Mouse (Mus musculus) kidney, postnatal 36 days (tissue): ENCODE results near the gene Fkbpl.

ENCODE experiments used
- DNase-seq, 2 experiments: peaks; one replicate each; pipeline ENCODE4 v3.0.0; 2021 to 2022; ENCODE audit warnings: mixed read lengths in 2 of 2

Fkbpl gene

DNA sequence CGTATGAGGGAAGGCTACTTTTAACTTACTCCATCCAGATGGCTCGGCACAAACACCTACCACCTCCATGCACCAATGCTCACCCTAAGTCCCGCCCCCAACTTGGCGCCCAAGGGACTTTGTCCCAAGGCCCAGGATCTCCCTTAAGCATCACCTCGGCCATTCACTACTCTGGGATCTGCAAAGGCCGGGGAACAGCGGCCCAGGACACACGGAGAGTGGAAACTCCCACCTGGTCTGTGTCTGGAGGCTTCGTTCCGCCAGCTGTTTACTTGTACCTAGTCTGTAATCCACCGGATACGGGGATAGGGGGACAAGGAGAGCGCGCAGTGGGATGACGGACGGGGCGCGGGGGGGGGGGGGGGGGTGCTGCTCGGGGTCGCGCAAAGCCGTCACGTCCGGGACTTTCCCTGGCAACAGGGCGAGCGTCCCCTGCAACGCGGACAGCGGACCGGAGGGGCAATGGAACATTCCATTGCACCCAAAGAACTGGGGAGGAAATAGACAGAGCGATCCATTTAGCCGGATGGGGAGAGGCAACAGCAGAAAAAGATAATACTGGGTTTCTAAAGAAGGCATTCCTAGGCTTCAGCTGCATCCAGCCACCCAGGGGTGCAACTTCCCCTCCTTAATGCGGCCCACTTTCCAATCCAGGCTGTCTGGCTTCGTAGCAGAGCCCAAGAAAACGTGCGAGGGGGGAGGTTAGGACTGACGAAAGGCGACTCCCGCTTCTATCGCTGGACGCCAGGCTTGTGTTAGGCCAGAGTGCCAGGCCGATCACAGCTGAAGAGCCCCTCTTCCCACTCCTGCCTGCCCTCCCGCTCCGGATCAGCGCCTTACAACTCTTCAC, 17.2 kb upstream of the Fkbpl start:
- DNase-seq, result peak; percentile 94 to 95

DNA sequence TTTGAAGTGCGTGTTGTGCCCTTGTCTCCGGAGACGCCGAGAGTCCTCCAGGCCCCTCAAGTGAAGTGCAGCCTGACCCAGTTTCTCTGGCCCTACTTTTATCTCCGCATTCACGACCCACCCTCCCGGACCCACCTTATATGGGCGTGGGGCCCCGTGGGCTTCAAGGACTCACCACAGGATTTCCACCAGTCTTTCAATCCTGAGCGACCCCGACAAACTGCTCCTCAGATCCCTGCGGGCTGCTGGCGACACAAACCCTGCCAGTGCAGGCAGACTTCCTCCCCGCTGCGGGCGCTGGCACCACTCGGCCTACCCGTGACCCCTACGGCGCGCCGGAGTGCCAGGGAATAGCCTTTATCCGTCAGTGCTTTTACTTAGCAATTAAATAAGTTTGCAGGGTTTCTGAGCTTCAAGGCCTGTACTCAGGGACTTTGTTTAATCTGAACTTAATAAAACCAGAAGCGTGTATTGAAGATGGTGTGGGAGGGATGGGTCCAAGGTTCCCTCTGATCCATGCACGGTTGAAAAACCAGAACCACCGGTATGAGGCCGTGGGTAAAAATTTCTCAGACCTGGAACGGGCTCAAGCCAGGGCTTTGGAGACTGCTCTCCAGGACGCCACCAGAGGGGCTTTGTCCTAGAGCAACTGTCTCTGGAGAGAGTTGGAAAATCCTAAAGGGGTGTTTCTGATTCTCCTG, 16.5 kb upstream of the Fkbpl start, which contains the start of gene Ppt2:
TSS of gene Ppt2 (minus strand) at position 568 of the 701 bp plus-strand sequence.
- DNase-seq, result peak; percentile 73 to 78

- no peak for DNase-seq
Measured at GRCm38 (mm10) chr17:34628644-34628967, 16.0 kb upstream of the Fkbpl start.

DNA sequence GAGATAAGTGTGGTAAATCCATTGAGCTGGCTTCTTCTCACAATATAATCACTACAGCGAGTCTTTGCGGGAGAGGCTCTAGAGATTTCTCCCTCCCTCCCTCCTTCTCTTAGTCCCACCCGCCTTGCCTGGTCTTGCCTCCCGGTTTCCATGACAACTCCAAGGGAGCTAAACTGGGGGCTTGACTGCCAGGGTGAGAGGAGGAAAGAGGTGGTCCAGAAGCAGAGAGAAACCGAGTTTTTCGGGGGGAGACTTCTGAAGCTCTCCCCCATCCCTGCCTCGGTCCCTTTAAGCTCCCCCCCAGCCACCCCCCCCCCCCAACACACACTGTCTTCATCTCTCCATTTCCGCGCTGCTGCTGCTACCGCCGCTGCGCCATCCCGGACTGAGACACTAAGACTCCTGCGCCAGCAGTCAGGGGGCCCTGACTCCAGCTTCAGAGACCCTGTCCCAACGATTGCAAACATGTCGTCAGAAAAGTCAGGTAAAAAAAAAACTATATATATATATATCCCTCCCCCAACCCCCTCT, 15.3 kb upstream of the Fkbpl start, which contains the start of gene Prrt1:
TSS of gene Prrt1 (plus strand) at position 313 of the 531 bp plus-strand sequence.
- DNase-seq, result no peak

DNA sequence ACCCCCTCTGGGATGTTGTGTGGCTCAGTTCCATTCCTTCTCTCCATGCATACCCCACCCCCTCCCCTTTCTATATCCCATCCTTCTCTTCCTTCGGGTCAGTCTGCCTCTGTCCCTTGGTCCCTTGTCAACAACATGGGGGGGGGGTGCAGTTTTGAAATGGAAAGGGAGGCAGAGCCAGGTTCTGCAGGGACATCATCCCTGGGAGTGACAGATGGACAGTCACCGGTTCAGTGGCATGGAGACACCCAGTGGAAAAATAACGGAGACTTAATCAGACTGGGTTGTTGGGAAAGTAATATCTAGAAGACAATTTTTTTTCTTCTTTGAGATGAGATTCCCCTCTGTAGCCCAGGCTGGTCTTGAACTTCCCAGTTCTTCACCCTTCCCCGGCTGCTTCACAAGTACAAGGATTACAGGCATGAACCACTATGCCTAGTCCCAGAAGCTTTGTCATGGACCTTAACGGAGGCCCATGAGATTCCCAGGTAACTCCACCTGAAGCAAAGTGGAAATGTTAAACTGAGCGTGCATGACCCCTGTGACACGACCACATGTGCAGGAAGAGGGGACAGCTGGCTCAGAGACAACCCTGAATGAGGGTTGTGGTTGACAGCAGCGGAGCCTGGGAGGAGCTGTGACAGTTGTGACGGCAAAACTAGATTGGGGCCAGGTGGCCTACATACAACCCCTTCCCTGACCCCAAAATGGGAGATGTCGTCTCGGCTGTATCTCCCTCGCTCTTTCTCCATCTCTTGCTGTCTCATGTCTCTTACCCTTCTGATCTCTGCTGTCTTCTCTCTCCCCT, 14.6 kb upstream of the Fkbpl start:
- no peak for DNase-seq

GRCm38 (mm10) chr17:34630761-34631301, 13.7 kb upstream of the Fkbpl start:
- DNase-seq, result no peak

DNA sequence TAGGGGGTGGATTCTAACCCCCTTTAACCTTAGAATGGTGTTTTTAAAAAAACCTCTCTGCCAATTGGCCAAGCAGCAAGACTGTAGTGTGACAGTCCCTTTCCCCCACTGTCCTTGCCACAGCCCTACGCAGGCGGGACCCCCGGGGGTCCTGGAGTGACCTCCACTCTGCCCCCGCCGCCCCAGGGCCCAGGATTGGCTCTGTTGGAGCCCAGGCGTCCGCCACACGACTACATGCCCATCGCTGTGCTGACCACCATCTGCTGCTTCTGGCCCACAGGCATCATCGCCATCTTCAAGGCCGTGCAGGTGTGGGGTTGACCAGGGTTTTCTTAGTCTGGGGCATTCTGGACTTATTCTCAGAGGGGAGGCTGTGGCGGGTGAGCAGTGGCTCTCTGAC, 12.9 kb upstream of the Fkbpl start:
- DNase-seq, result no peak

- peak; percentile 88 to 90 for DNase-seq
Measured at GRCm38 (mm10) chr17:34632261-34632691, 12.3 kb upstream of the Fkbpl start.

DNA sequence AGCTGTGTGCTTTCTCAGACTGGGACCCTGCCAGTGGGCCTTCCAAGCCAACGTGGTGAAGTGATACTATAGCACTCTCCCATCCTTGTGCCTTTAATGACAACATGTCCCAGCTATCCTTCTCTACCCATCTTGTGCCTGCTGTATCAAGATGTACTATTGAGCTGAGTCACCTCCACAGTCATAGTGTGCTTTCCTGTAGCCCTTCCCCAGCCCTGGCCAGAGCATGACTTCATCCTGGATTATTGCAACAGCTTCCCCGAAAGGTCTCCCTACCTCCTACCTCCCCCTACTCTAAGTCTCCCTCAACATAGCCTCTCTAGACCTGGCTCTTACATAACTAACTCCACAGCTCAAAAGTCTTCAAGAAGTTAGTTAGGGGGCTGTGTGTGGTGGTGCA, 8.9 kb upstream of the Fkbpl start:
- DNase-seq, result no peak

DNA sequence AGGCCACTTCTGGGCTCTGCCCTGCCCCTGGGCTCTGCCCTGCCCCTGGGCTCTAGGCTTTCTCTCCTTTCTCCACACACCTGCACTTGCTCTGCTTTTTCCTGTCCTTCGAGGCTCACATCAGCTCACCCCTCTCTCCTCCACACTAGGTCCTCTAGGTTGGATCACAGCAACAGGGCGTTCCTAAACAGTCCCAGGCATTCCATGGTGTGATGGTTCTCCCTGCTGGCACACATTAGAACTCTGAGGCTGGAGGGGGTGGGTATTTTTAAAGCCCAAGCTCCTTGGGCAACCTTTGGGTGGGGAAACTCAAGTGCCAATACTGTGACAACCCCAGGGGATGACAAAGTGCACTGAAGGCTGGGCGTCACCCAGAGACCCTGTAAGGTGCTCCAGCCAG, 7.1 kb upstream of the Fkbpl start:
- no peak for DNase-seq

GRCm38 (mm10) chr17:34639461-34640255, 4.9 kb upstream of the Fkbpl start:
- no peak for DNase-seq

- peak; percentile 53 to 54 for DNase-seq
Measured at GRCm38 (mm10) chr17:34640778-34641601, 3.6 kb upstream of the Fkbpl start.

- no peak for DNase-seq
Measured at GRCm38 (mm10) chr17:34641945-34642344, 2.6 kb upstream of the Fkbpl start.

DNA sequence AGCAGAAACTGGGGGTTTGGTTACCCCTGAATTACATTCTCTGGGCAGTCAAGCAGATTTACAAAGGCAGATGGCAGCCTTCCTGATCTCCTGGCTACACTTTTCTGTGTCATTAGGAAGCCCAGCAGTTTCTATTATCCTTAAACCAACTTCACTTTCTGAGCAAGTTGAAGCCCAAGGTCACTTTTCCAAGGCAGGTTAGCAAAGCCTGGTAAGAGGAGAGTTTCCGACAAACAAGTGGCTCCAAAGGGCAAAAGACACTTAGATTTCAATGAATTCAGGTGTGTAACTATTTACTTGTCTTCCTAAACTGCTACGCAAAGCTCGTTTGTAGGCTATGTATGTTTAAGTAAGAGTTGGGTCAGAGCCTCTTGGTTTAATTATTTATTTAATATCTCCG, 1.2 kb upstream of the Fkbpl start:
- DNase-seq, result no peak

GRCm38 (mm10) chr17:34643944-34644343, 620 bp upstream of the Fkbpl start:
- DNase-seq, result no peak

- no peak for DNase-seq
Measured at GRCm38 (mm10) chr17:34645256-34645829, 779 bp downstream of the Fkbpl start.

DNA sequence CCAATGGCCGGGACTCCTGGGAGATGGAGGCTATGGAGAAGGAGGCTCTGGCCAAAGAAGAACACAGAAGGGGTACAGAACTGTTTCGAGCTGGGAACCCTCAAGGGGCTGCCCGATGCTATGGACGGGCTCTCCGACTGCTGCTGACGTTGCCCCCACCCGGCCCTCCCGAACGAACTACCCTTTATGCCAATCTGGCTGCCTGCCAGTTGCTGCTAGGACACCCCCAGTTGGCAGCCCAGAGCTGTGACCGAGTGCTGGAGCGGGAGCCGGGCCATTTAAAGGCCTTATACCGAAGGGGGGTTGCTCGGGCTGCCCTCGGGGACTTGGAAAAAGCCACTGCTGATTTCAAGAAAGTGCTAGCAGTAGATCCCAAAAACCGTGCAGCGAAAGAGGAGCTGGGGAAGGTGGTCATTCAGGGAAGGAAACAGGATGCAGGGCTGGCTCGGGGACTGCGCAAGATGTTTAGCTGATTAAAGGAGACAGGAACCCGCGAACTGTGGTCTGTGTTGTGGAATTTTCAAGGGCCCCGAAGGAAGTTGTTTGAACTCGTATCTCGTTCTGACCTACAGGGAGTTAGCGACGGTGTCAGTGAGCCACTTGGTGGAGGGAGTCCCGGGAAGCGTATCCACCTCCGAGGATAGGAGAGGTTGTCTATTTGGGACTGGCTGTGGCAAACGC, 1.4 kb downstream of the Fkbpl start:
- DNase-seq, result no peak

DNA sequence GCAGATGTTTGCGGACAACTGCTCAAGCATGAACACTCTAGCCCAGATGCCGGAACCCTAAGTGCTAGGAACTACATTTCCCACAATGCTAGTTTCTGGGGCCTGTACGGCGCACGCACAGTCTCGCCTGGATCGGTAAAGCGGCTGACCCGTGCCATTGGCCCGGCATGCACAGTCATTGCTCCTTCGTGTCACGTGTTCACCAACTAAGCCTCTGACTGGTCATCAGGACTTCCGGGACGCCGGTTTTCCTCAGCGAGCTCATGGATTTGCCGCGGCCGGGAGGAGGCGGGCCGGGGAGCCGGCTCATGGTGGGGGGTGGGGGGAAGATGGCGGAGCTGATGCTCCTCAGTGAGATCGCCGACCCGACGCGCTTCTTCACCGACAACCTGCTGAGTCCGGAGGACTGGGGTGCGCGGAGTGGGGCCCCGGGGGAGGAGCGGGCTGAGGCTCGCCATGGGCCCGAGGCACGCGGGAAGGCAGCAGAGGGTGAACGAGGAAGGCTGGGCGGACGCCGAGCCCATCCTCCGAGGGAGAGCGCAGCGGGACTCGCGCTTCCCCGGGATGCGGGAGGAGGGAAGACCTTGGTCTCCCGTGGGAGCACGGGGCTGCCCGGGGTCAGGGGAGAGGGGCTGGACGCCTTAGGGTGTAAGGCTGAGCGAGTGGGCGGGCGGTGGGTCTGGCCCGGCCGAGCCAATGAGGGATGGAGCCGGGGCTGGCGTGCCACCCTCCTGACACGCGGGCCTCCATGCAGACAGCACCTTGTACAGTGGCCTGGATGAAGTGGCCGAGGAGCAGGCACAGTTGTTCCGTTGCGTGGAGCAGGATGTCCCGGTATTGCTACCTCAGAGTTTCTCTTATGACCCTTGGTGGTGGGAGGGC, 2.6 kb downstream of the Fkbpl start, which contains the start of gene Atf6b:
TSS of gene Atf6b (plus strand) at position 241 of the 882 bp plus-strand sequence.
- peak; percentile 96 to 99 for DNase-seq
